Mouse (Mus musculus): ENCODE data around the gene Atg14.

GRCm38 (mm10) chr14:47541325-47541948 is 29.0 kb downstream of the Atg14 start:
- TF ChIP-seq POLR2A (IDR thresholded peaks at IDR 0.05; ENCODE audit: insufficient read length, low read depth) (no peak), USF1 (IDR thresholded peaks at IDR 0.05; ENCODE audit: low read depth) (no peak), MYOG (IDR thresholded peaks at IDR 0.05; ENCODE audit: control insufficient read depth in 1 of 3, insufficient read depth in 1 of 3, insufficient read length in 2 of 3, low read depth in 2 of 3) (no peak), TCF12 (IDR thresholded peaks at IDR 0.05; ENCODE audit: insufficient read depth, poor library complexity, severe bottlenecking) (no peak), POLR2AphosphoS2 (IDR thresholded peaks at IDR 0.05; ENCODE audit: insufficient read length, low read depth) (no peak), E2F4 (IDR thresholded peaks at IDR 0.05; ENCODE audit: insufficient read depth) (no peak), MYOD1 (IDR thresholded peaks at IDR 0.05; ENCODE audit: control insufficient read depth in 1 of 3, insufficient read length in 2 of 3, low read depth in 2 of 3) (no peak), CEBPB (IDR thresholded peaks at IDR 0.05; ENCODE audit: insufficient read depth, poor library complexity, severe bottlenecking) (no peak)

All from myocyte (in vitro differentiated cells).